ENCODE assay signal across 9 mouse cellular contexts in the genomic region with DNA sequence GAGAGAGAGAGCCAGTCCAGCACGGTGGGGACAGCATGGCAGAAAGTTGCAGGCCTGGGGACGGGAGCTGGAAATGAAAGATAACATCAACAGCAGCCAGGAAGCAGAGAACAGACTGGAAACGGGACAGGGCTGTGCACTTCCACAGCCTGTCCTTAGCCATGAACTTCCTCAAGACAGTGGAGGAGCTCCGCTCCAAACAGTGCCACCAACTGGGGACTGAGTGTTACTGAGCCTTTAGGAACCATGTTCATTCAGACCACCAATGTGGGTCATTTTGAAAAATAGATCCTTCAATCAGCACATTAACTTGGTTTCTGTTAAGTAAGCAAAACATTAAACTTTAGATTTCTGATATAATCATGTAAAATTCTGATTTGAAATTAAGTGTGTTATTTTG. TPM values are rescaled to one million over a fixed set of nuclear protein-coding genes. Genes with fewer than 3 reads are reported as not detected.
A peak's percentile ranks its signal among the peaks of the same experiment; 100 is the strongest.
DNase-seq lines count a peak whose midpoint lies in the region; ATAC-seq and TF ChIP-seq lines count a peak whose summit lies in the region.
"Had no signal": no experiment of that assay in that cellular context is flagged by ENCODE, and none has a peak within 500 bp of the region (broad histone marks: within the 10 kb centered on the region; RNA-seq: fewer than 3 reads in every experiment).

No protein-coding gene starts in this region.

- TF ChIP-seq CTCF in layer of hippocampus, adult 2 months (conservative IDR thresholded peaks at IDR 0.05) = peak; percentile 77

- peak; percentile 37 for DNase-seq in adrenal gland, postnatal 14 days
- no peak for DNase-seq in adrenal gland, postnatal 25 days
- no peak for DNase-seq in layer of hippocampus, adult 2 months (ENCODE audit: low spot score in 2 of 2)
- no peak for DNase-seq in layer of hippocampus, adult 9-11 months
- peak; percentile 59 for DNase-seq in R1 (ENCODE audit: low read depth, low spot score)
- DNase-seq in frontal cortex, adult 2 months (ENCODE audit: extremely low spot score in 1 of 2, low spot score in 1 of 2) = no peak

- peak; percentile 41 for ATAC-seq in megakaryocyte, adult 5-6 weeks (ENCODE audit: poor library complexity, severe bottlenecking)
- ATAC-seq in monocyte, adult 5-6 weeks (replicated peaks; ENCODE audit: insufficient number of reproducible peaks, low FRiP score, low TSS enrichment, poor library complexity, severe bottlenecking) = no peak

- no peak overlapping the region for H3K27ac ChIP-seq in layer of hippocampus, adult 2 months

- no peak overlapping the region for H3K4me3 ChIP-seq in layer of hippocampus, adult 2 months
- H3K4me3 ChIP-seq: myocyte had no signal

RNA-seq across cellular contexts. Expression of a gene that starts 4.6 kb away (rescaled TPM):
- 4.2 and 5.0 TPM in 2 replicates for total RNA-seq in adrenal gland, postnatal 14 days (2021)
- total RNA-seq in adrenal gland, postnatal 25 days (2021) = 4.9 and 6.7 TPM in 2 replicates
- total RNA-seq in layer of hippocampus, adult 2 months (2021) = 10 to 100 TPM; 73.7 to 81.2 TPM
- 0.16 TPM in 1 of 2 replicates, not detected in the other for total RNA-seq in megakaryocyte, adult 5-6 weeks (2015)
- not detected in 2 replicates for total RNA-seq in megakaryocyte, adult 5-6 weeks (2017)
- 0.39 TPM in 1 of 3 replicates, not detected in the others for total RNA-seq in monocyte, adult 5-6 weeks (2017)
- polyA plus RNA-seq in frontal cortex, adult 2 months (2012; rRNA removed) = 36.6 TPM in 2 replicates

Comparison
In these comparisons a context has a peak if more than half of its experiments do, and no peak if none do; other contexts are left out.
1. DNase-seq: peak in adrenal gland, postnatal 14 days (single experiment) and R1 (single experiment); none in adrenal gland, postnatal 25 days (single experiment), layer of hippocampus, adult 2 months (0 of 2), layer of hippocampus, adult 9-11 months (single experiment) and frontal cortex, adult 2 months (0 of 2).